Mouse (Mus musculus): ENCODE measurements around the gene Rpgrip1l.

Rpgrip1l gene

GRCm38 (mm10) chr8:91269374-91269958, 43.6 kb downstream of the Rpgrip1l start:
- DNase-seq (ENCODE audit: low spot score): no peak

- DNase-seq (ENCODE audit: low spot score): no peak
Measured at GRCm38 (mm10) chr8:91264564-91264963, 48.5 kb downstream of the Rpgrip1l start.

GRCm38 (mm10) chr8:91263939-91264338, 49.1 kb downstream of the Rpgrip1l start:
- no peak for DNase-seq (ENCODE audit: low spot score)

GRCm38 (mm10) chr8:91261598-91261997, 51.5 kb downstream of the Rpgrip1l start:
- DNase-seq (ENCODE audit: low spot score): no peak

- DNase-seq (ENCODE audit: low spot score): no peak
Measured at GRCm38 (mm10) chr8:91250966-91251365, 62.1 kb downstream of the Rpgrip1l start.

- DNase-seq (ENCODE audit: low spot score): no peak
Measured at GRCm38 (mm10) chr8:91249758-91250466, 63.1 kb downstream of the Rpgrip1l start.

GRCm38 (mm10) chr8:91245821-91246454, 67.1 kb downstream of the Rpgrip1l start:
- DNase-seq (ENCODE audit: low spot score): no peak

- DNase-seq (ENCODE audit: low spot score): no peak
Measured at GRCm38 (mm10) chr8:91242721-91243120, 70.3 kb downstream of the Rpgrip1l start.

- DNase-seq (ENCODE audit: low spot score): no peak
Measured at GRCm38 (mm10) chr8:91241873-91242519, 71.1 kb downstream of the Rpgrip1l start.

GRCm38 (mm10) chr8:91241371-91241770, 71.7 kb downstream of the Rpgrip1l start:
- no peak for DNase-seq (ENCODE audit: low spot score)

- no peak for DNase-seq (ENCODE audit: low spot score)
Measured at GRCm38 (mm10) chr8:91237191-91237590, 75.9 kb downstream of the Rpgrip1l start.

GRCm38 (mm10) chr8:91234097-91234496, 79.0 kb downstream of the Rpgrip1l start:
- no peak for DNase-seq (ENCODE audit: low spot score)

- no peak for DNase-seq (ENCODE audit: low spot score)
Measured at GRCm38 (mm10) chr8:91227421-91227841, 85.6 kb downstream of the Rpgrip1l start.

GRCm38 (mm10) chr8:91224227-91224626, 88.8 kb downstream of the Rpgrip1l start:
- DNase-seq (ENCODE audit: low spot score): no peak

GRCm38 (mm10) chr8:91221841-91222240, 91.2 kb downstream of the Rpgrip1l start:
- DNase-seq (ENCODE audit: low spot score): no peak

GRCm38 (mm10) chr8:91218271-91218670, 94.8 kb downstream of the Rpgrip1l start:
- no peak for DNase-seq (ENCODE audit: low spot score)

GRCm38 (mm10) chr8:91217062-91217905, 95.8 kb downstream of the Rpgrip1l start:
- DNase-seq (ENCODE audit: low spot score): no peak

- DNase-seq (ENCODE audit: low spot score): no peak
Measured at GRCm38 (mm10) chr8:91214287-91214686, 98.8 kb downstream of the Rpgrip1l start.

- DNase-seq (ENCODE audit: low spot score): no peak
Measured at GRCm38 (mm10) chr8:91212948-91213347, 100.1 kb downstream of the Rpgrip1l start.

GRCm38 (mm10) chr8:91209658-91210057, 103.4 kb downstream of the Rpgrip1l start:
- DNase-seq (ENCODE audit: low spot score): no peak

- no peak for DNase-seq (ENCODE audit: low spot score)
Measured at GRCm38 (mm10) chr8:91207676-91208075, 105.4 kb downstream of the Rpgrip1l start.

- DNase-seq (ENCODE audit: low spot score): no peak
Measured at GRCm38 (mm10) chr8:91205897-91206296, 107.2 kb downstream of the Rpgrip1l start.

Measured in ovary, postnatal 14 days (tissue).